Mouse (Mus musculus) cerebellum, adult 9-10 months (tissue): ENCODE data around the gene Mageb2.
"Not testable (repeated sequence)": the region's sequence is repeated elsewhere in the genome, so short reads cannot be mapped to it uniquely, and the experiment has no call there.

ENCODE experiments used
- DNase-seq: peaks from one replicate; pipeline ENCODE4 v3.0.0; 2022

Gene Mageb2

DNA sequence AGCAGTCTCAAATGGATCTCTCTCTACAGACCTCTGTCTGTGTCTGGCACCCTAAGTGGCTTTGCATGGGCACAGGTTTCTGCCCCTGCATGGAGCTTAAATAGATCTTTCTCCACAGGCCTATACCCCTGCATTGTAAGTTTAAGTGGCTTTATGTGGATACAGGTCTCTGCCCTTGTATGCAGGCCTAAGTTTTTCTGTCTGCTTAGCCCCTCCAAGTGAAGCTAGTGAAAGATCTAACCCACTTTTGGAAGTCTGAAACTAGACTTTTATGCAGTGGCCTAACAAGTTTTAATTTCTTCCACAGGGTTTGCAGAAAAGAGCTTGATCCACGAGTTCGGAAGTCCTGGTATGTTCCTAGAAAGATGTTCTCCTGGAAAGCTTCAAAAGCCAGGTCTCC, at the start of gene Mageb2:
Gene Mageb2 (plus strand): TSS at position 301 of the 400 bp plus-strand sequence.
- not testable (repeated sequence) for DNase-seq

DNA sequence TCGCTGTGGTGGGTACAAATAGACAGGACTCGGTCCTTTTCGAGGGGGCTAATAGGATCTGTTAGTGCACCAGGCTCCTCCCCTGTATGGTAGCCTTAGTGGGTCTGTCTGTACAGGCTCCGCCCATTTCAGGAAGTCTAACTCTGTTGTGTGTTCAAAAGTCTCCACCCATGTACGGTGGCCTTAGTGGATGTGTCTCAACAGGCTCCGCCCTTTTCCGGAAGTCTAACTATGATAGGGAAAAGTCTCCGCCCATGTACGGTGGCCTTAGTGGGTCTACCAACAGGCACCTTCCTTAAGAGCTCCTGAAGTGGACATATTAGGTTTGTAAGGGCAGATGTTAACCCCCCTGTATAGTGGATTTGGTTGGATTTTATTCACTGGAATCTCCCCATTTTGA, 18.2 kb upstream of the Mageb2 start:
- not testable (repeated sequence) for DNase-seq
